Mouse (Mus musculus) myocyte (in vitro differentiated cells): ENCODE data around the gene Gm5788. TPM values are rescaled to one million over a fixed set of nuclear protein-coding genes. Genes with fewer than 3 reads are reported as not detected.

Experiments used
- H3K27me3 ChIP-seq: one replicate; pipeline ENCODE4 v1.6.1; 2011; ENCODE audit not compliant: control insufficient read depth, insufficient read depth, insufficient read length
- H3K36me3 ChIP-seq: one replicate; pipeline ENCODE4 v1.6.1; 2011; ENCODE audit not compliant: control insufficient read depth, insufficient read depth
- H3K4me2 ChIP-seq: one replicate; pipeline ENCODE4 v1.6.1; 2011; ENCODE audit warnings: low read depth, control low read depth
- H3K4me3 ChIP-seq: one replicate; pipeline ENCODE4 v1.5.1; 2011; ENCODE audit warnings: mild to moderate bottlenecking, control low read depth, moderate library complexity
- H3K79me2 ChIP-seq: one replicate; pipeline ENCODE4 v1.6.1; 2011; ENCODE audit not compliant: control insufficient read depth, insufficient read depth
- H3ac ChIP-seq: one replicate; pipeline ENCODE4 v1.6.1; 2011; ENCODE audit not compliant: control insufficient read depth, insufficient read length
- CEBPB ChIP-seq: IDR thresholded peaks from 2 replicates; pipeline ENCODE4 v1.6.1; 2011; ENCODE audit warnings: mild to moderate bottlenecking, moderate library complexity; ENCODE audit not compliant: poor library complexity, insufficient read depth, severe bottlenecking
- E2F4 ChIP-seq: IDR thresholded peaks from one replicate; pipeline ENCODE4 v1.6.1; 2011; ENCODE audit warnings: mild to moderate bottlenecking, control low read depth, moderate library complexity; ENCODE audit not compliant: insufficient read depth
- MAX ChIP-seq: IDR thresholded peaks from one replicate; pipeline ENCODE4 v1.6.1; 2011; ENCODE audit warnings: low read depth, mild to moderate bottlenecking, control low read depth
- MYOD1 ChIP-seq, 3 experiments: IDR thresholded peaks; one replicate each; pipeline ENCODE4 v1.6.1; 2011; ENCODE audit warnings: control low read depth in 2 of 3, low read depth in 2 of 3, mild to moderate bottlenecking in 2 of 3, moderate library complexity in 1 of 3; ENCODE audit not compliant: insufficient read length in 2 of 3, control insufficient read depth in 1 of 3
- MYOG ChIP-seq, 3 experiments: IDR thresholded peaks; one replicate each; pipeline ENCODE4 v1.6.1; 2011; ENCODE audit warnings: control low read depth in 2 of 3, low read depth in 2 of 3, mild to moderate bottlenecking in 2 of 3; ENCODE audit not compliant: insufficient read length in 2 of 3, control insufficient read depth in 1 of 3, insufficient read depth in 1 of 3
- POLR2A ChIP-seq: IDR thresholded peaks from one replicate; pipeline ENCODE4 v1.6.1; 2011; ENCODE audit warnings: low read depth, mild to moderate bottlenecking, control low read depth, moderate library complexity; ENCODE audit not compliant: insufficient read length
- POLR2AphosphoS2 ChIP-seq: IDR thresholded peaks from one replicate; pipeline ENCODE4 v1.6.1; 2011; ENCODE audit warnings: low read depth, control low read depth; ENCODE audit not compliant: insufficient read length
- REST ChIP-seq: IDR thresholded peaks from one replicate; pipeline ENCODE4 v1.6.1; 2011; ENCODE audit warnings: mild to moderate bottlenecking, control low read depth, moderate library complexity; ENCODE audit not compliant: insufficient read depth, insufficient read length
- SRF ChIP-seq: IDR thresholded peaks from one replicate; pipeline ENCODE4 v1.6.1; 2011; ENCODE audit warnings: low read depth; ENCODE audit not compliant: control insufficient read depth, insufficient read length
- TCF12 ChIP-seq: IDR thresholded peaks from one replicate; pipeline ENCODE4 v1.6.1; 2011; ENCODE audit warnings: mild to moderate bottlenecking, control low read depth; ENCODE audit not compliant: poor library complexity, insufficient read depth, severe bottlenecking
- TCF3 ChIP-seq: IDR thresholded peaks from one replicate; pipeline ENCODE4 v1.6.1; 2011; ENCODE audit warnings: low read depth, control low read depth; ENCODE audit not compliant: insufficient read length
- USF1 ChIP-seq: IDR thresholded peaks from one replicate; pipeline ENCODE4 v1.6.1; 2011; ENCODE audit warnings: low read depth, mild to moderate bottlenecking, control low read depth, moderate library complexity
- polyA plus RNA-seq: library from polyadenylated mRNA; unstranded; fragments of >200 nt; fragmentation: generic; extraction: Trizol; gene quantifications from one replicate; pipeline ENCODE4 v1.2.1, GENCODE M21; 2012; ENCODE audit warnings: missing spikeins

The Gm5788 gene
- polyA plus RNA-seq, 1 experiment: not detected

- no peak overlapping the region for H3K4me3 ChIP-seq
- no peaks in the 10 kb centered on the region for H3K27me3 ChIP-seq
- no peaks in the 10 kb centered on the region for H3K36me3 ChIP-seq
- TF ChIP-seq POLR2AphosphoS2 (no peak), E2F4 (no peak), USF1 (no peak), TCF12 (no peak), CEBPB (peak; percentile 77; the same call in 1 of the 2 replicates), MYOD1 (IDR thresholded peaks at IDR 0.05; ENCODE audit: control insufficient read depth in 1 of 3, insufficient read length in 2 of 3, low read depth in 2 of 3) (peak in 1 of 3 experiments; percentile 21), REST (no peak), MAX (no peak), TCF3 (no peak), MYOG (IDR thresholded peaks at IDR 0.05; ENCODE audit: control insufficient read depth in 1 of 3, insufficient read depth in 1 of 3, insufficient read length in 2 of 3, low read depth in 2 of 3) (peak in 2 of 3 experiments; percentile 7 to 62), SRF (no peak), POLR2A (no peak)
- no peaks in the 10 kb centered on the region for H3K79me2 ChIP-seq
- H3ac ChIP-seq: no peak overlapping the region
- no peak overlapping the region for H3K4me2 ChIP-seq
These were observed 49.4 kb downstream of the Gm5788 start for GRCm38 (mm10) chr12:87543927-87544326.

Other genes starting within 250 kb of the Gm5788 start
- gene Vipas39, start 228.5 kb upstream of the Gm5788 start, polyA plus RNA-seq: 16.4 TPM
- 148 TPM for gene Ahsa1, start 228.2 kb upstream of the Gm5788 start, polyA plus RNA-seq
- gene Ism2, start 195.0 kb upstream of the Gm5788 start, polyA plus RNA-seq: 0.12 TPM
- 43.4 TPM for gene Sptlc2, start 106.4 kb upstream of the Gm5788 start, polyA plus RNA-seq
- gene Slirp, start 50.8 kb upstream of the Gm5788 start, polyA plus RNA-seq: 101 TPM
- 9.3 TPM for gene Alkbh1, start 50.7 kb upstream of the Gm5788 start, polyA plus RNA-seq
- gene Snw1, start 22.4 kb upstream of the Gm5788 start, polyA plus RNA-seq: 48.2 TPM
- gene Gm8300, start 19.6 kb downstream of the Gm5788 start, polyA plus RNA-seq: 0.16 TPM
- 0.19 TPM for gene Oog1, start 108.0 kb downstream of the Gm5788 start, polyA plus RNA-seq
- 0.98 TPM for gene Gm4027, start 124.1 kb downstream of the Gm5788 start, polyA plus RNA-seq
- 0.88 TPM for gene Gm16381, start 149.9 kb downstream of the Gm5788 start, polyA plus RNA-seq